Mouse (Mus musculus) midbrain, embryonic 13.5 days (tissue): ENCODE data around the gene Ncmap. TPM values are rescaled to one million over a fixed set of nuclear protein-coding genes. Genes with fewer than 3 reads are reported as not detected.

Experiments used
- ATAC-seq: fragments of 200-750 bp; cut with Nextera tagmentation; 2 replicates; pipeline ENCODE4 v1.8.0; 2017; ENCODE audit warnings: mild to moderate bottlenecking, moderate TSS enrichment, moderate library complexity
- H3K27ac ChIP-seq: fragments of 300-500 bp; sonication (generic); 2 replicates; pipeline ENCODE4 v1.5.1; 2015; ENCODE audit warnings: inconsistent platforms, mild to moderate bottlenecking, moderate library complexity
- H3K27me3 ChIP-seq: fragments of 300-500 bp; sonication (generic); 2 replicates; pipeline ENCODE4 v1.6.1; 2015; ENCODE audit warnings: mild to moderate bottlenecking, inconsistent platforms
- H3K36me3 ChIP-seq: fragments of 300-500 bp; sonication (generic); 2 replicates; pipeline ENCODE4 v1.6.1; 2015; ENCODE audit warnings: mild to moderate bottlenecking, inconsistent platforms
- H3K4me1 ChIP-seq: fragments of 300-500 bp; sonication (generic); replicated peaks from 2 replicates; pipeline ENCODE4 v1.6.1; 2015; ENCODE audit warnings: inconsistent platforms
- H3K4me2 ChIP-seq: fragments of 300-500 bp; sonication (generic); replicated peaks from 2 replicates; pipeline ENCODE4 v1.6.1; 2015; ENCODE audit warnings: moderate library complexity, mild to moderate bottlenecking, inconsistent platforms
- H3K4me3 ChIP-seq: fragments of 300-500 bp; sonication (generic); replicated peaks from 2 replicates; pipeline ENCODE4 v1.5.1; 2015; ENCODE audit warnings: mild to moderate bottlenecking, inconsistent platforms
- H3K9ac ChIP-seq: fragments of 300-500 bp; sonication (generic); replicated peaks from 2 replicates; pipeline ENCODE4 v1.6.1; 2015; ENCODE audit warnings: mild to moderate bottlenecking, inconsistent platforms
- H3K9me3 ChIP-seq: fragments of 300-500 bp; sonication (generic); 2 replicates; pipeline ENCODE4 v1.6.1; 2016; ENCODE audit warnings: mild to moderate bottlenecking, inconsistent platforms
- WGBS: fragments of 180-500 bp; shearing (Covaris S2); methylation state at CpG from one replicate; pipeline ENCODE4 v1.1.7; 2015; 5-methylcytosine and 5-hydroxymethylcytosine counted together
- polyA plus RNA-seq: library from polyadenylated mRNA; unstranded; fragments of >200 nt; fragmentation: Nextera tagmentation; extraction: Ambion mirVana; gene quantifications from 2 replicates; pipeline ENCODE4 v1.2.1, GENCODE M21; 2015

The Ncmap gene
- polyA plus RNA-seq, 1 experiment from 2014 or later: 0.93 TPM

- Histone ChIP-seq H3K4me1 (peaks cover 11% of the 10 kb centered on the region), H3K27ac (no peak overlapping the region), H3K9me3 (no peaks in the 10 kb centered on the region), H3K36me3 (no peaks in the 10 kb centered on the region), H3K27me3 (peaks cover 39% of the 10 kb centered on the region), H3K4me2 (no peak overlapping the region), H3K9ac (no peak overlapping the region), H3K4me3 (no peak overlapping the region)
- no peak for ATAC-seq
- WGBS: 83% methylated on average over 5 of the region's 5 CpGs
These were observed 1.7 kb downstream of the Ncmap start for GRCm38 (mm10) chr4:135396303-135396702.

DNA sequence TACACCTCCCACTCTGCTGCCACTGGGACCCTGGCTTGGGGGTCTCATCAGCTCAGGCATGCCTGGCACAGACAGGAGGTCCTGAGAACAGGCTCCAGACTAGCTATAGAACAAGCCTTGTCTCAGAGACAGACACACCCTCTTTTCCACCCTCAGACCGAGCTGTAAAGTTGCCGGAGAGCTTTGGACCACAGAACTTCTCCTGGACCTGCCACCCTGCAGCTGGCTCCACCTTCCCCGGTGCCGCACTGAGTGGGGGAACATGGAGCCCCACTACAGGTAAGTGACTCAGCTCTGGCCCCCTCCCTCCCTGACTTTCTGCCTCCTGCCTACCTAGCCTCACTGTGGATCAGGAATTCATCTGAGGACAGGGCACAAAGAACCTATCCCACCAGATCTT, 2.7 kb downstream of the Ncmap start:
- no peak overlapping the region for H3K9ac ChIP-seq
- H3K4me2 ChIP-seq: no peak overlapping the region
- WGBS: 91% methylated on average over 4 of the region's 4 CpGs
- peaks cover 39% of the 10 kb centered on the region for H3K27me3 ChIP-seq
- H3K27ac ChIP-seq: no peak overlapping the region
- no peaks in the 10 kb centered on the region for H3K9me3 ChIP-seq
- no peaks in the 10 kb centered on the region for H3K36me3 ChIP-seq
- no peak overlapping the region for H3K4me3 ChIP-seq
- peaks cover 11% of the 10 kb centered on the region for H3K4me1 ChIP-seq
- no peak for ATAC-seq

- Histone ChIP-seq H3K27me3 (peaks cover 39% of the 10 kb centered on the region), H3K36me3 (no peaks in the 10 kb centered on the region), H3K4me2 (no peak overlapping the region), H3K27ac (no peak overlapping the region), H3K9me3 (no peaks in the 10 kb centered on the region), H3K4me1 (peaks cover 11% of the 10 kb centered on the region), H3K4me3 (no peak overlapping the region), H3K9ac (no peak overlapping the region)
- ATAC-seq: no peak
- WGBS: 84% methylated on average over 7 of the region's 7 CpGs
These were observed 3.4 kb downstream of the Ncmap start for GRCm38 (mm10) chr4:135394666-135395065.

GRCm38 (mm10) chr4:135393381-135393780, 4.6 kb downstream of the Ncmap start:
- Histone ChIP-seq H3K27me3 (peaks cover 26% of the 10 kb centered on the region), H3K9ac (no peak overlapping the region), H3K4me2 (no peak overlapping the region), H3K27ac (no peak overlapping the region), H3K4me3 (no peak overlapping the region), H3K9me3 (no peaks in the 10 kb centered on the region), H3K36me3 (no peaks in the 10 kb centered on the region), H3K4me1 (peaks cover 9% of the 10 kb centered on the region)
- no peak for ATAC-seq
- WGBS: 79% methylated on average over 6 of the region's 6 CpGs

DNA sequence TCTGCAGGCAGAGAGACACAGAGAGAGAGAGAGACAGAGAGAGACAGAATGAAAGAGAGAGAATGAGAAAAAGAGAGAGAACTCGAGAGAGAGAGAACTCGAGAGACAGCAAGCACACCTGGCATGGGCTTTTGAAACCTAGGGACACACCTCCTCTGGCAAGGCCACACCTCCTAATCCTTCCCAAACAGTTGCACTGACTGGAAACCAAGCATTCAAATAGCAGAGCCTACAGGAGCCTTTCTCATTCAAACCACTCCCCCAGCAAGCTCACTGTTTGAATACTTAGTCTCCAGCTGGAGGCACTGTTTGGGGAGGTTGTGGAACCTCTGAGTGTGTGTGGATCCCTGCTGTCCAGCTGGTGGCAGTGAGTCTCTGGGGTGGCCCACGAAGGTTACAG, 5.2 kb downstream of the Ncmap start:
- WGBS: 87% methylated on average over 3 of the region's 3 CpGs
- H3K4me2 ChIP-seq: no peak overlapping the region
- H3K36me3 ChIP-seq: no peaks in the 10 kb centered on the region
- ATAC-seq: no peak
- H3K27me3 ChIP-seq: peaks cover 20% of the 10 kb centered on the region
- H3K9me3 ChIP-seq: no peaks in the 10 kb centered on the region
- no peak overlapping the region for H3K4me3 ChIP-seq
- H3K9ac ChIP-seq: no peak overlapping the region
- peaks cover 3% of the 10 kb centered on the region for H3K4me1 ChIP-seq
- no peak overlapping the region for H3K27ac ChIP-seq

DNA sequence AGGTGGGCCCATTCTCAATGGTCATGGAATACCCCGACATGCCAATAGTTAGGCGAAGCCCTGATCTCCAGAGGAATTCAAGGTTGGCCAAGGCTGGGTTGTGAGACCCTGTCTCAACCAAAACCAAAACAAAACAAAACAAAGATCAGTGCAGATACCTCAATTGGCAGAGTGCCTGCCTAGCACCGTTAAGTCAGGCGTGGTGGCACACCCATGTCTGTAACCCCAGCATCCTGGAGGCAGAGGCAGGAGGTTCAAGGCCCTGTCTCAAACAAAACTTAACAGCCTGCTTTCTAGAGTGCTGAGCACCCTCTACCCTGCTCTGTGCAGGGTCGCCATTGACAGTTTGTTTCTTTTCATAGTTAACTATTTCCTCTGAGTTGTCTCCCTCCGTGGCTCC, 7.0 kb downstream of the Ncmap start:
- peaks cover 2% of the 10 kb centered on the region for H3K27me3 ChIP-seq
- H3K9ac ChIP-seq: no peak overlapping the region
- no peak overlapping the region for H3K4me2 ChIP-seq
- H3K36me3 ChIP-seq: no peaks in the 10 kb centered on the region
- H3K4me3 ChIP-seq: no peak overlapping the region
- no peaks in the 10 kb centered on the region for H3K4me1 ChIP-seq
- ATAC-seq: no peak
- WGBS: 78% methylated on average over 6 of the region's 6 CpGs
- no peak overlapping the region for H3K27ac ChIP-seq
- H3K9me3 ChIP-seq: no peaks in the 10 kb centered on the region

- Histone ChIP-seq H3K4me3 (no peak overlapping the region), H3K27me3 (peaks cover 7% of the 10 kb centered on the region; the same call in 1 of the 2 replicates), H3K4me2 (no peak overlapping the region), H3K36me3 (no peaks in the 10 kb centered on the region), H3K9me3 (no peaks in the 10 kb centered on the region), H3K27ac (no peak overlapping the region), H3K9ac (no peak overlapping the region), H3K4me1 (0 out of 2 replicates have a peak, but pooled peaks cover 3% of the 10 kb centered on the region)
- no peak for ATAC-seq
- 67% methylated on average over 10 of the region's 10 CpGs for WGBS
These were observed 12.4 kb downstream of the Ncmap start for GRCm38 (mm10) chr4:135385614-135386013.

- 0 out of 2 replicates have a peak, but pooled peaks cover 3% of the 10 kb centered on the region for H3K4me1 ChIP-seq
- no peak overlapping the region for H3K4me3 ChIP-seq
- H3K9ac ChIP-seq: no peak overlapping the region
- WGBS: 4% methylated on average over 14 of the region's 14 CpGs
- no peak overlapping the region for H3K27ac ChIP-seq
- H3K36me3 ChIP-seq: no peaks in the 10 kb centered on the region
- H3K9me3 ChIP-seq: no peaks in the 10 kb centered on the region
- peaks cover 7% of the 10 kb centered on the region; the same call in 1 of the 2 replicates for H3K27me3 ChIP-seq
- ATAC-seq: no peak
- H3K4me2 ChIP-seq: no peak overlapping the region
These were observed 15.7 kb downstream of the Ncmap start for GRCm38 (mm10) chr4:135382316-135382715.

DNA sequence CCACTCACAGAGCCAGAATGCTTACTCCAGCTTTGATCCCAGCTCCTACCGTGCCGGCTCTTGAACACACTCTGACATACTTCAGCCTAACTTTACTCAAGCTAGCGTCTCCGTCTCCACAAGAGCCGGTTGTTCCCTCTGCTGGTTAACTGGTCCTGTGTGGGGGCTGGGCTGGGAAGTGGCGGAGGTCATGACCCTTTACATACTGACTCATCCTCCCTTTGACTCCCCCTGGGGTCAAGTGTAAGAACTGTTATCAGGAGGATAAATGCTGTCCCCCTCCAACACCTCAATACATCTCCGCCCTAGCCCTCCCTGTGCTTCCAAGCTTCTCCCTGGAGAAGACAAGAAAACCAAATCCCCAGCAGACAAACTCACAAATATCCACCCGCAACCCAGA, 16.7 kb downstream of the Ncmap start:
- ATAC-seq: no peak
- 0 out of 2 replicates have a peak, but pooled peaks cover 3% of the 10 kb centered on the region for H3K4me1 ChIP-seq
- H3K27ac ChIP-seq: no peak overlapping the region
- H3K9me3 ChIP-seq: no peaks in the 10 kb centered on the region
- no peaks in the 10 kb centered on the region for H3K36me3 ChIP-seq
- WGBS: 56% methylated on average over 8 of the region's 8 CpGs
- H3K4me3 ChIP-seq: no peak overlapping the region
- H3K4me2 ChIP-seq: no peak overlapping the region
- H3K27me3 ChIP-seq: peaks cover 7% of the 10 kb centered on the region; the same call in 1 of the 2 replicates
- no peak overlapping the region for H3K9ac ChIP-seq

DNA sequence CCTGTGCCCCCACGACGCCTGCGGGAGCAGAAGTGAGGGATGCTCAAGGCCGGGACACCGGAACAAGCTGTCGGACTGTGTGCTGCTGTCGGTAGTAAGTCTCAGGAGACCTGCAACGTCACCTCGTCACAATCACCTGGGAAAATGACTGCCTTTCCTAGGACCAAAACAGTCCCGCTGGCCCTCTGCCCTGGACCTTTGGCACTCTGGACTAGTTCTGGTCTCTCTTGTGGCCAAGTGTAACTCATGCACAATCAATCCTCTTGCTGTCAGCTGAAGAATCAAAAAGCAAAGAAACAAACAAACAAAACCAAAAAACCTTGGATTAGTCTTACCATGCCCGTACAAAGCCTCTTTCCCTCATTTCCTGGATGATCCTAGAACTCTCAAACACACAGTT, 20.8 kb downstream of the Ncmap start:
- H3K9me3 ChIP-seq: 0 out of 2 replicates have a peak, but pooled peaks cover 7% of the 10 kb centered on the region
- H3K4me3 ChIP-seq: no peak overlapping the region
- no peak overlapping the region for H3K27ac ChIP-seq
- H3K4me2 ChIP-seq: no peak overlapping the region
- H3K9ac ChIP-seq: no peak overlapping the region
- no peaks in the 10 kb centered on the region for H3K4me1 ChIP-seq
- no peak for ATAC-seq
- H3K27me3 ChIP-seq: no peaks in the 10 kb centered on the region
- H3K36me3 ChIP-seq: no peaks in the 10 kb centered on the region
- 84% methylated on average over 11 of the region's 11 CpGs for WGBS

DNA sequence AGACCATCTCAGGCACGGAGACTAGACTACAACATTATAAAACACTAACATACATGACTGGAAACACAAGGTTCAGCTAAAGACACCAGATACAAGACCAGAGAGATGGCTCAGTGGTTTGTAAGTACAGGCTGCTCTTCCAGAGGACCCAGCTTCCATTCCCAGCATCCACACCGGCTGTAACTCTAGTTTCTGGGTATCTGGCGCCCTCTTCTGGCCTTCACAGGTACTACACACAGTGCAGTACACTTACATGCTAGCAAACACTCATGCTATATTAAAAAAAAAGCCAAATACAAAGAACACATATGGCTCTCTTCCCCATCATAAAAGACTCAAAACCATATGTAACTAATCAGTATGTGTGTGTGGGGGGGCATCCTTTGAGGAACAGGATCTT, 22.6 kb downstream of the Ncmap start:
- Histone ChIP-seq H3K27ac (no peak overlapping the region), H3K27me3 (no peaks in the 10 kb centered on the region), H3K4me3 (no peak overlapping the region), H3K4me2 (no peak overlapping the region), H3K4me1 (no peaks in the 10 kb centered on the region), H3K36me3 (no peaks in the 10 kb centered on the region), H3K9ac (no peak overlapping the region), H3K9me3 (0 out of 2 replicates have a peak, but pooled peaks cover 7% of the 10 kb centered on the region)
- WGBS: 63% methylated on average over 3 of the region's 3 CpGs
- no peak for ATAC-seq

- Histone ChIP-seq H3K9me3 (0 out of 2 replicates have a peak, but pooled peaks cover 7% of the 10 kb centered on the region), H3K4me2 (no peak overlapping the region), H3K27ac (no peak overlapping the region), H3K9ac (no peak overlapping the region), H3K36me3 (no peaks in the 10 kb centered on the region), H3K27me3 (no peaks in the 10 kb centered on the region), H3K4me1 (no peaks in the 10 kb centered on the region), H3K4me3 (no peak overlapping the region)
- no peak for ATAC-seq
- 81% methylated on average over 5 of the region's 5 CpGs for WGBS
These were observed 24.7 kb downstream of the Ncmap start for GRCm38 (mm10) chr4:135373299-135373698.

DNA sequence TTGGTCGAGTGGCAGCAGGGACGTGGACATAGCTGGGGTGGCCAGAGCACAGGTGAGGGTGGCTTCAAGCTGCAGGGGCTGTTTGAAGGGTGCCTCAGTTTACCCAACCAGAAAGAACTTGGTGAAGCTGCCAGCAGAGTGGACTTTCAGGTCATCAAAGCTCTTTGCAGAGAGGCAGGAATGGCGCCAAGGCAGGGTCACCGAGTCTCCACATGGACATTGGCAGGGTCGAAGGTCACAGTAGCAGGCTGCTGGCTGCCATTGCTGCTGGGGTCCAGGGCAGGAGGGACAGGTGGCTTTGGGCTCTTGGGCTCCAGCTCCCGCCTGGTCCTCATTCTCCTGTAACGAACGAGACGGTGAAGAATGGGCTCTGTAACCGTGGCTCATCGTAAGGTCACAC, 27.7 kb downstream of the Ncmap start:
- H3K4me2 ChIP-seq: no peak overlapping the region
- no peaks in the 10 kb centered on the region for H3K27me3 ChIP-seq
- H3K27ac ChIP-seq: no peak overlapping the region
- no peaks in the 10 kb centered on the region for H3K36me3 ChIP-seq
- H3K4me1 ChIP-seq: no peaks in the 10 kb centered on the region
- WGBS: 82% methylated on average over 11 of the region's 11 CpGs
- no peak overlapping the region for H3K4me3 ChIP-seq
- 0 out of 2 replicates have a peak, but pooled peaks cover 4% of the 10 kb centered on the region for H3K9me3 ChIP-seq
- no peak overlapping the region for H3K9ac ChIP-seq
- ATAC-seq: no peak
